Mouse (Mus musculus) lung, adult 2 months (tissue): ENCODE results near the gene Lsamp. TPM values are rescaled to one million over a fixed set of nuclear protein-coding genes. Genes with fewer than 3 reads are reported as not detected.
"Not testable (repeated sequence)": the region's sequence is repeated elsewhere in the genome, so short reads cannot be mapped to it uniquely, and the experiment has no call there.

Experiments used
- DNase-seq: peaks from one replicate; pipeline ENCODE4 v3.0.0; 2022
- H3K4me1 ChIP-seq: fragments of 200-500 bp; 2 replicates; pipeline ENCODE4 v1.6.1; 2011; ENCODE audit warnings: low read length; ENCODE audit not compliant: control insufficient read depth, insufficient read depth
- H3K4me3 ChIP-seq: fragments of 200-500 bp; replicated peaks from 2 replicates; pipeline ENCODE3; 2011; ENCODE audit warnings: low read depth, mild to moderate bottlenecking, control low read depth, low read length; ENCODE audit errors: extremely low read depth
- CTCF ChIP-seq: fragments of 200-500 bp; IDR thresholded peaks from 2 replicates; pipeline ENCODE4 v1.5.1; 2011; ENCODE audit warnings: mild to moderate bottlenecking, low read length, control low read depth; ENCODE audit not compliant: insufficient read depth
- POLR2A ChIP-seq: fragments of 200-500 bp; IDR thresholded peaks from 2 replicates; pipeline ENCODE4 v1.6.1; 2011; ENCODE audit warnings: low read depth, mild to moderate bottlenecking, control low read depth, low read length, borderline replicate concordance; ENCODE audit errors: extremely low read depth
- WGBS: fragments of 180-500 bp; shearing (Covaris S2); methylation state at CpG from one replicate; pipeline ENCODE4 v1.1.7; 2018; 5-methylcytosine and 5-hydroxymethylcytosine counted together
- polyA plus RNA-seq: library from polyadenylated mRNA; depleted of rRNA; stranded (reverse); fragments of >200 nt; gene quantifications from 2 replicates; pipeline ENCODE4 v1.2.3, GENCODE M21; 2012

Gene Lsamp
- polyA plus RNA-seq, 1 experiment = 0.28 TPM

- H3K4me3 ChIP-seq = no peak overlapping the region
- no peak for TF ChIP-seq POLR2A
- no peak for TF ChIP-seq CTCF
- H3K4me1 ChIP-seq = no peaks in the 10 kb centered on the region
- 76% methylated on average over 1 of the region's 1 CpGs for WGBS
- no peak for DNase-seq
Observed at GRCm38 (mm10) chr16:41996956-41997355, 2012.8 kb downstream of the Lsamp start.

- H3K4me1 ChIP-seq = no peaks in the 10 kb centered on the region
- no peak for DNase-seq
- H3K4me3 ChIP-seq = no peak overlapping the region
- WGBS = 87% methylated on average over 5 of the region's 5 CpGs
- TF ChIP-seq CTCF (no peak), POLR2A (no peak)
Observed at GRCm38 (mm10) chr16:42002925-42003324, 2018.8 kb downstream of the Lsamp start.

- not testable (repeated sequence) for DNase-seq, H3K4me3 ChIP-seq, H3K4me1 ChIP-seq
- 85% methylated on average over 11 of the region's 11 CpGs for WGBS
Observed at GRCm38 (mm10) chr16:42003506-42003905, 2019.3 kb downstream of the Lsamp start.

GRCm38 (mm10) chr16:42004166-42004565 is 2020.0 kb downstream of the Lsamp start:
- no peak for DNase-seq
- H3K4me1 ChIP-seq = no peaks in the 10 kb centered on the region
- 53% methylated on average over 1 of the region's 1 CpGs for WGBS
- TF ChIP-seq POLR2A (no peak), CTCF (no peak)
- no peak overlapping the region for H3K4me3 ChIP-seq

GRCm38 (mm10) chr16:42014937-42015336 is 2030.8 kb downstream of the Lsamp start:
- Histone ChIP-seq H3K4me3 (no peak overlapping the region), H3K4me1 (no peaks in the 10 kb centered on the region)
- WGBS = 65% methylated on average over 5 of the region's 5 CpGs
- TF ChIP-seq POLR2A = no peak
- TF ChIP-seq CTCF = no peak
- DNase-seq = no peak

GRCm38 (mm10) chr16:42015443-42015842 is 2031.3 kb downstream of the Lsamp start:
- WGBS = 56% methylated on average over 3 of the region's 3 CpGs
- Histone ChIP-seq H3K4me3 (no peak overlapping the region), H3K4me1 (no peaks in the 10 kb centered on the region)
- no peak for DNase-seq
- TF ChIP-seq POLR2A (no peak), CTCF (no peak)

GRCm38 (mm10) chr16:42016791-42017643 is 2032.9 kb downstream of the Lsamp start:
- WGBS = 87% methylated on average over 9 of the region's 9 CpGs
- DNase-seq = no peak
- Histone ChIP-seq H3K4me3 (no peak overlapping the region), H3K4me1 (no peaks in the 10 kb centered on the region)
- TF ChIP-seq POLR2A (no peak), CTCF (no peak)

GRCm38 (mm10) chr16:42022566-42022965 is 2038.4 kb downstream of the Lsamp start:
- TF ChIP-seq CTCF (no peak), POLR2A (no peak)
- Histone ChIP-seq H3K4me1 (no peaks in the 10 kb centered on the region), H3K4me3 (no peak overlapping the region)
- 52% methylated on average over 1 of the region's 1 CpGs for WGBS
- DNase-seq = no peak

GRCm38 (mm10) chr16:42032030-42032429 is 2047.9 kb downstream of the Lsamp start:
- TF ChIP-seq POLR2A (no peak), CTCF (no peak)
- Histone ChIP-seq H3K4me3 (no peak overlapping the region), H3K4me1 (no peaks in the 10 kb centered on the region)
- no peak for DNase-seq
- 86% methylated on average over 2 of the region's 2 CpGs for WGBS

- H3K4me3 ChIP-seq = no peak overlapping the region
- 83% methylated on average over 2 of the region's 2 CpGs for WGBS
- H3K4me1 ChIP-seq = no peaks in the 10 kb centered on the region
- no peak for DNase-seq
- no peak for TF ChIP-seq CTCF
Observed at GRCm38 (mm10) chr16:42033449-42033848, 2049.3 kb downstream of the Lsamp start.
